Mouse (Mus musculus): ENCODE data around the gene Klc2. TPM values are rescaled to one million over a fixed set of nuclear protein-coding genes. Genes with fewer than 3 reads are reported as not detected.
A peak's percentile ranks its signal among the peaks of the same experiment; 100 is the strongest.

The Klc2 gene
- polyA plus RNA-seq, 1 experiment = 21.9 TPM

DNA sequence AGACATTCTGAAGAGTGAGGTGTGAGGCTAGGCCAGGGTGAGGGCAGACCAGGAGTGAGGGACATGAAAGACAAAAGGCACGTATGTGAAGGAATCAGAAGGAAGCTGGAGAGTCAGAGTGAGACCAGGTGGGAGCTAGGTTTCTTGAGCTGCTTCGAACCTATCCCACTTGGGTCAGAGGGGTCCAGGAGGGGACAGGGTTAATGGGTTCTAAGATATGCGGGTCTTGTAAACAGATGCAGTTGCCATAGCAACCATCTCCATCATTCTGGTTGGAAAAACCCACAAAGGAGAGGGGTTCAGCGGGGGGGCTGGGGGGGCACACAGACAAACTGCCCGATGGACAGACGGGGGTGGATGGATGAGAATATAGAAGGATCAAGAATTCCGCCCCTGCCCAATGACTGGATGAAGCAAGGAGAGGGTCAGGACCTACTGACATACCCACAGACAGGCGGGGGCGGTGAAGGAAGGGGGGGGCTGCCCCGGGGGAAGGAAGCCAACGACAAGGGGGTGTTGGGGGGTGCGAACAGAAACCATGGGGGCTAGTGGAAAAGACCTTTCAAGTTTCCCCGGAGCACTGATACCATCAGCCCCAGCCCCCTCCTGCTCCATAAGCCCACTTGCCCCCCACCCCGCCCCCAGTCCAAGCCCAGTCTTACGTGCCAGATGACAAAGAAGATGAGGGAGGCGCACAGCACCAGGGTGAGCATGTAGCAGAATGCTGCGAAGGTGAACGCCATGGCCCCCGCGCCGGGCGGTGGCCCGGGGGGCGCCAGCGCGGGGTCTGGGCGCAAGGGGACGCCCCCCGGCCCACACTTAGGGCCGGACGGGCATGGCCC, 20.6 kb downstream of the Klc2 start:
- H3K4me1 ChIP-seq (ENCODE audit: control insufficient read depth, insufficient read depth, low read length) = no peaks in the 10 kb centered on the region
- no peak overlapping the region for H3K4me3 ChIP-seq (replicated peaks; ENCODE audit: control insufficient read depth, low read depth, low read length)
- TF ChIP-seq CTCF (IDR thresholded peaks at IDR 0.05; ENCODE audit: control insufficient read depth, insufficient read depth, low read length) = no peak
- no peak for TF ChIP-seq POLR2A (IDR thresholded peaks at IDR 0.05; ENCODE audit: borderline replicate concordance, control insufficient read depth, low read depth, low read length)
- 11% methylated on average over 31 of the region's 31 CpGs for WGBS
- H3K27ac ChIP-seq (ENCODE audit: control insufficient read depth, insufficient read depth, low read depth, low read length, poor library complexity) = no peak overlapping the region

DNA sequence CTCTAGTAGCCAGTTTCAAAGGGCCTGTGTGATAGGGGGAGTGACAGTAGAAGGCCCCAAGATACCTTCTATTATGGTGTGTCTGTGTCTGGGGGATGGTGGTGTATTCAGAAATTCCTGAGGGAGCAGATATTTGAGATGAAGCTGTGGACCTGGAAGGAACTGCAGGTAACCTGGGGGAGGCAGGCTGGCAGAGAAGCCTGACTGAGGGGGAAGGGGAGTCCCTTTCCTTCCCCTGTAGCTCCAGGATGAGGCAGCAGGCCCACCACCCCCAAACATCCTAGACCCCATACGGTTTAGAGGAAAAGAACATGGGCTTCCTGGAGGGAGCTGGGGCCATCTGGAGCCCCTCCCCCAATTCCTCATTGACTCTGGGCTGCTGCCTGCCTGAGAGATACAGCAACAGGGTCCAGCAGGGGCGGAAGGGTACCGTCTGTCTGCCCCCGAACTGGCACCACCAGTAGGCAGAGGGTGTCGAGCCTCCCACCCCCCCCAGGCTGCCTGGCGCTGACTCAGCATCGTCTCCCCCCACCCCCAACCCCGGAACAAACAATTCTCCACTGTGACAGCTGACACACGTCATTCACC, 22.4 kb downstream of the Klc2 start:
- Histone ChIP-seq H3K4me1 (ENCODE audit: control insufficient read depth, insufficient read depth, low read length) (no peaks in the 10 kb centered on the region), H3K4me3 (replicated peaks; ENCODE audit: control insufficient read depth, low read depth, low read length) (no peak overlapping the region), H3K27ac (ENCODE audit: control insufficient read depth, insufficient read depth, low read depth, low read length, poor library complexity) (no peak overlapping the region)
- WGBS = 8% methylated on average over 9 of the region's 9 CpGs
- TF ChIP-seq POLR2A (IDR thresholded peaks at IDR 0.05; ENCODE audit: borderline replicate concordance, control insufficient read depth, low read depth, low read length) (no peak), CTCF (IDR thresholded peaks at IDR 0.05; ENCODE audit: control insufficient read depth, insufficient read depth, low read length) (no peak)

DNA sequence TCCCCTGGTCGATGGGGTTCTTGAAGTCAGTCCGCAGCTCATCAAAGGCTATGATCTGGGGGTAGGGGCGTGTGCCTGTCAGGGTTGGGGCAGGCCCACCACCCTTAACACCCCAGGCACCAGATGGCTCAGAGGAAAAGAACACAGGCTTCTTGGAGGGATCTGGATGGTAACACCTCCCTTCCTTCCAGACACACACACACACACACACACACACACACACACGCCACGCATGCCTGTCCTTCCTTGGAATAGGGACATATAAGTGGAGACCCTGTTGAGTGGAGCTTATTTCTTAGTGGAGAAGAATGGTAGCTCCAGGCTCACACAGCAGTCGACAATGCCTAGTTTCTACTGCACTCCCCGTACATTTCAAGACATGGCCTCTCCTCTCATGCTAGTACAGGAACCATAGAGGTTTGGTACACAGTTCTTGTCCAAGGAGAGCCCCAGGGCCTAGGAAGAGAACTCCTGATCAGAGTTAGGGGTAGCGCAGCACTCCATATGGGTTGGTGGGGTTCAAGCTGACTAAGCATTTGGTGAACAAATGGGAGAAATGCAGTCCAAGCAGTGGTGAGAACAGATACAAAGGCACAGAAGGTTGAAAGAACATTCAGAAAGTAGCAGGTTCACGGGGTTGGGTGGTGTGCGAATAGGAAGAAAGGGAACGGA, 23.5 kb downstream of the Klc2 start:
- no peak overlapping the region for H3K27ac ChIP-seq (ENCODE audit: control insufficient read depth, insufficient read depth, low read depth, low read length, poor library complexity)
- H3K4me3 ChIP-seq (replicated peaks; ENCODE audit: control insufficient read depth, low read depth, low read length) = no peak overlapping the region
- TF ChIP-seq CTCF (IDR thresholded peaks at IDR 0.05; ENCODE audit: control insufficient read depth, insufficient read depth, low read length) = no peak
- no peak for TF ChIP-seq POLR2A (IDR thresholded peaks at IDR 0.05; ENCODE audit: borderline replicate concordance, control insufficient read depth, low read depth, low read length)
- WGBS = 50% methylated on average over 11 of the region's 11 CpGs
- H3K4me1 ChIP-seq (ENCODE audit: control insufficient read depth, insufficient read depth, low read length) = no peaks in the 10 kb centered on the region

DNA sequence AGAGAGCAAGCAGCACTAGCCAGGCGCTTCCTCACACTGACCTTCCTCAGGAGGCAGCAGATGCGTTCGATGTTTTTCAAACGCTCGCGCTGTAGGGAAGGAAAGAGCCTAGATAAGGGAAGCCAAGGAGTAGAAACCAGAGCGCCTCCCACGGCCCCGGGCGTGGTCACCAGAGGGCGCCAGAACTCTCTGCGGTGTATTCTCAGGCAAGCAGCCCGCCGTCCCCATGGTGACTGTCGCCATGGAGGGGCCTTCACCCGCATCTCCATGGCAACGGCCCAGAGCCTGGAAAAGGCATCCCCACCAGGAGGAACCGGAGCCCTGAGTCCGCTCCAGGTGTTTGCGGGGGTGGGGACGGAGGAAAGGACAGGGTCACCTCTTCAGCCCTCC, 24.1 kb downstream of the Klc2 start:
- TF ChIP-seq POLR2A (IDR thresholded peaks at IDR 0.05; ENCODE audit: borderline replicate concordance, control insufficient read depth, low read depth, low read length) (peak; percentile 45; the same call in 1 of the 2 replicates), CTCF (IDR thresholded peaks at IDR 0.05; ENCODE audit: control insufficient read depth, insufficient read depth, low read length) (peak; percentile 79)
- 1% methylated on average over 21 of the region's 21 CpGs for WGBS
- no peaks in the 10 kb centered on the region for H3K4me1 ChIP-seq (ENCODE audit: control insufficient read depth, insufficient read depth, low read length)
- H3K27ac ChIP-seq (ENCODE audit: control insufficient read depth, insufficient read depth, low read depth, low read length, poor library complexity) = no peak overlapping the region
- no peak overlapping the region for H3K4me3 ChIP-seq (replicated peaks; ENCODE audit: control insufficient read depth, low read depth, low read length)

DNA sequence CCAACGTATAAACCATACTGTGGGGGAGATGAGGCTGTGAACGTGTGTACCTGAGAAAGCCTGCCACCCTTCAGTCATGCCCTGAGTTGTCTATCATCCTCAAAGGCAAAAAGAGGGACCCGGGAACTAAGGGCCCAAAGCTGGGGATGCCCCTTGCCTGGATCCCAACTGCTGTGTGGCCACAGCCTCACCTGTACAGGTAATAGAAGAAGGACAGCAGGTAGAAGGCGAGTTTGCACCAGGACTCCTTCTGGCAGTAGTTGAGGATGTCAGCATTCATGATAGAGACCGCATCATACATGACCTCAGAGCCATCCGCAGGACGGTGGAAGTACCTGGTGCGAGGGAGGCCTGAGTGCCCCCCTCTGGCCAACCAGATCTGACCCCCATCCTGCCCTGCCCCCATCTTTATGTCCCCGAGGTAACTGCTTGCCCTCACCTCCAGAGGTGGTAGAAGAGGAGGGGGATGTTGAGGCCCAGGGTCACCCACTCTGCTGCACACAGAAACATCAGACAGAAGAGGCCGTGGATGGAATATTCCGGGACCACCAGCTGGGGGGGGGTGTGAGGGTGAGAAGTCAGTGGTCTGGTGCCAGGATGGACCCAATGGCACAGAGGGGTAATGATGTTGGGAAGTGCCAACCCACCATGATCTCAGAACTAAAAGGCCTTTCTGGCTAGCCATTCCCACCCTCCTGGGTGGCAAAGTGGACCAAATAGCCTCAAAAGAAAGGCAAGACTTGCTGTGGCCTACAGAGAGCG, 24.7 kb downstream of the Klc2 start:
- H3K4me3 ChIP-seq (replicated peaks; ENCODE audit: control insufficient read depth, low read depth, low read length) = no peak overlapping the region
- TF ChIP-seq POLR2A (IDR thresholded peaks at IDR 0.05; ENCODE audit: borderline replicate concordance, control insufficient read depth, low read depth, low read length) = no peak
- TF ChIP-seq CTCF (IDR thresholded peaks at IDR 0.05; ENCODE audit: control insufficient read depth, insufficient read depth, low read length) = no peak
- WGBS = 75% methylated on average over 12 of the region's 12 CpGs
- H3K27ac ChIP-seq (ENCODE audit: control insufficient read depth, insufficient read depth, low read depth, low read length, poor library complexity) = no peak overlapping the region
- no peaks in the 10 kb centered on the region for H3K4me1 ChIP-seq (ENCODE audit: control insufficient read depth, insufficient read depth, low read length)

DNA sequence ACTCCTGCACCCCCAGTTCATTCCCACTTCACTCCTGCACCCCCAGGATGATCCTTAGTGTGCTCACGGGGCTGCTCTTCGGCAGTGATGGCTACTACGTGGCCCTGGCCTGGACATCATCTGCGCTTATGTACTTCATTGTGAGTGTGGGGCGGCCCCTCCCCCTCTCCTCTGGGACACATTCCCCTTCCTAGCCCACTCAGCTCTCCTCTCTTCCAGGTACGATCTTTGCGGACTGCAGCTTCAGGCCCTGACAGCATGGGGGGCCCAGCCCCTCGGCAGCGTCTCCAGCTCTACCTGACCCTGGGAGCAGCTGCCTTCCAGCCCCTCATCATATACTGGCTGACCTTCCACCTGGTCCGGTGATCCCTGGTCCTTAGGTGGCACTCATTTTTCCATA, 26.3 kb downstream of the Klc2 start:
- 91% methylated on average over 10 of the region's 10 CpGs for WGBS
- Histone ChIP-seq H3K4me1 (ENCODE audit: control insufficient read depth, insufficient read depth, low read length) (peaks cover 2% of the 10 kb centered on the region; the same call in 1 of the 2 replicates), H3K27ac (ENCODE audit: control insufficient read depth, insufficient read depth, low read depth, low read length, poor library complexity) (no peak overlapping the region), H3K4me3 (replicated peaks; ENCODE audit: control insufficient read depth, low read depth, low read length) (no peak overlapping the region)
- TF ChIP-seq POLR2A (IDR thresholded peaks at IDR 0.05; ENCODE audit: borderline replicate concordance, control insufficient read depth, low read depth, low read length) (no peak), CTCF (IDR thresholded peaks at IDR 0.05; ENCODE audit: control insufficient read depth, insufficient read depth, low read length) (no peak)

DNA sequence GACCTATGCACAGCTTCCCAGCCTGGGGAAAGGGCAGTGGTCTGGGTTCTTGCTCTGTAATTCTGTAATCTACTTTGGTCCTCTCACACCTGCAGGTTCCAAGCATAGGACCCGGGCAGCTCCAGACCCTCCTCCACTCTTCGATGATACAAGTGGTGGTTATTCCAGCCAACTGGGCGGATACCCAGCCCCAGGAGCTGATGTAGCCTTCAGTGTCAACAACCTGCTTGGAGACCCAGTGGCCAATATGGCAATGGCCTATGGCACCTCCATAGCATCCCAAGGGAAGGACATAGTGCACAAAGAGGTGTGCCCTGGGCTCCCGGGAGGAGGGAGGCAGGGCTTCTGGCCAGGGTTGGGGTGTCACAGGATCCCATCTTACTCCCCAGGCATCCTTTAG, 29.0 kb downstream of the Klc2 start:
- peaks cover 4% of the 10 kb centered on the region for H3K4me1 ChIP-seq (ENCODE audit: control insufficient read depth, insufficient read depth, low read length)
- no peak overlapping the region for H3K27ac ChIP-seq (ENCODE audit: control insufficient read depth, insufficient read depth, low read depth, low read length, poor library complexity)
- TF ChIP-seq CTCF (IDR thresholded peaks at IDR 0.05; ENCODE audit: control insufficient read depth, insufficient read depth, low read length) = no peak
- no peak for TF ChIP-seq POLR2A (IDR thresholded peaks at IDR 0.05; ENCODE audit: borderline replicate concordance, control insufficient read depth, low read depth, low read length)
- H3K4me3 ChIP-seq (replicated peaks; ENCODE audit: control insufficient read depth, low read depth, low read length) = no peak overlapping the region
- 85% methylated on average over 4 of the region's 4 CpGs for WGBS
